Mouse (Mus musculus): ENCODE data around the gene Zc3h12c.

DNA sequence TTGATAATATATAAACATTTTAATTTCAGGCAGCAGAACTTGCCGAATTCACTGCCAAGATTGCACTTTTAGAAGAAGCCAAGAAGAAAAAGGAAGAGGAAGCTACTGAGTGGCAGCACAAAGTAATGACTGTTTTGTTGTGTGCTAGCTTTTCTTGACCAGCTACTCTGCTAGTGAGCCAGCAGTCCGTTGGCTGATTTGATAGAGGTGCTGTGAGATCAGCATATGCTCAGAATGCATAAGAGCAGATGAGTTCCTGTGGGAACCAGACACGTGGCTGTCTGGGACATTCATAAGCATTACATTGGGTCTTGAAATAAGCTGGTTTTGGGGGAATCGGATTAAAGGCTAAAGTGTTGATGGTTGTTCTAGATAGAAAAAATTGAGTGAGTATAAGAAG lies 86.0 kb downstream of the Zc3h12c start:
- no peak for TF ChIP-seq CTCF (IDR thresholded peaks at IDR 0.05; ENCODE audit: control insufficient read depth, insufficient read depth, low read length)
- no peak for TF ChIP-seq POLR2A (IDR thresholded peaks at IDR 0.05; ENCODE audit: borderline replicate concordance, control insufficient read depth, low read depth, low read length)
